Mouse (Mus musculus): Measurements from ENCODE around the gene Gm45618.

The Gm45618 gene

DNA sequence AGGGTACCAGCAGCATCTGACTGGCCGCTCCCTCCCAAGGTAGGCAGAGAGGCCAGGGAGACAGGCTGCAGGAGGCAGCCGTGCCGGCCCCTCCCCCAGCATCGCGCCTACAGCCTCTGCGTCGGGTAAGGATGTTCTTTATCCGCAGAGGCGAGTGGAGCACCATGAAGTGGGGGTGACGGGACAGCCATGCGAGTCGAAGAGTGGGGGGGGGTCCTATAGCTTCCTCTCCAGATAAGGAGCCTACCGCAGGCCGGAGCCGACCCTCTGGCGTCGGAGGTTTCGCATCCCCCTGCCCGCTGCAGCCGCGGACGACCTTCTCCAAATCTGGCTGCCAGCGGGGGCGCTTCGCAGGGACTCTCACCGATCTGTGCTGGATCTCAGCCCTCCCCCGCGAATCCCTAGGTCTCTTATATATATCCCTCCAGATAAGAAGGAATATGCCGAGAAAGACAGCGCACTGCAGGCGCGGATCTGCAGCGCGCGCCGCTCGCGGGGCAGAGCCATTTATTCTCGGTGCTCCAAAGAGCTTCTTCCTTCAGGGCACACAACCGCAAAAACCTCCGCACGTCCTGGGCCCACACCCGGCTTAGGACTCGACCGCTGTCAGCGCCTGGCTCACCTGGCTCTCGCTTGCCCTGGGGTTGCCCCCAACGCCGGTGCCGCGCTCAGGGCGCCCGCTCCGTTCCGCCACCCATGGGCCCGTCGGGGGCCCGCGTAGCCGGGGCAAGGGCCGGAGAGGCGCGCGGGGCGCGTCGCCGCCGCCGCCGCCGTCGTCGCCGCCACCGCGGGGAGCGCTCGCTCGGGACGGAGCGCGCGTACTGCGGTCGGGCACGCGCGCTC is 26.0 kb downstream of the Gm45618 start:
- DNase-seq (ENCODE audit: low read depth) = no peak

DNA sequence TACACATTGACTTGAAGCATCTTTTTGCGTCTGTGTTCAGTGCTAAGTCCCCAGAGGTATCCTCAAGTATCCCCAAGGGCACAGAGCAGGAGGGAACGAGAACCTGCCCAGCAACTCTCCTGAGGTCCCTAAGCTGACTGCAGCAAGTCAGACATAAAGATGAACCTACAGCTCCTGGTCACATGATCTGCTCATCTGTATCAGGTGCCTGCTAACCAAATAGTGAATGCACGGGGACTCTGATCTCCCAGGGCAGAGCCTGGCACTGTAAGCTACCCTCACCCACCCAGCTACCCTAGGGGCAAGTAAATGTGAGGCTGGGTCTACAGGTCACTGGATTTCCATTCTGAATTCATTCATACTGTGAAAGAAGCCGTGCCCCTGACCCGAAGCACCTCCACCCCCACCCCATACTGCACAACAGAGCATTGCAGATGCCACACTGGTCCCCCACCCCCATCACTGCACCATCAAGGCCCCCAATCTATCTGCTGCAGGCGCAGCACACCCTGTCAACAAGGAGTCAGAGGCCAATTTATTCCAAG is 26.8 kb downstream of the Gm45618 start:
- no peak for DNase-seq (ENCODE audit: low read depth)

DNA sequence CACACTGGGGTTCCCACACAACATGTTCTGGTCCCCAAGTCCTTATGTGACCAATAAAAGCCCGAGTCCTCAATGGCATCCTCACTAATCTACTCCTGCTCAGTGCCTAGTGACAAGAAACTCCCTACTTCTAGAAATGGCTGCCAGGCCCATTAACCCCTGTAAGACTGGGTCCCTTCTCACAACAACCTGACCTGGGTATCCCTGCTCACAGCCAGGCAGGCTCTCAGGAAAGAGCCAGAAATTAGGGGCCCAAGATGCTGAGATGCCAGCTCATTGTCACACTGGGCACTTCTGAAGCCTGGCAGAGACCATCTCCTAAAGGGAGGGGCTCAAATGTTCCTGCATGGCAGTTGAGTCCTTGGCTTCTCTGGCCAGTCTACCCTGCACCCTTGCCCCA is 27.5 kb downstream of the Gm45618 start:
- DNase-seq (ENCODE audit: low read depth) = no peak

DNA sequence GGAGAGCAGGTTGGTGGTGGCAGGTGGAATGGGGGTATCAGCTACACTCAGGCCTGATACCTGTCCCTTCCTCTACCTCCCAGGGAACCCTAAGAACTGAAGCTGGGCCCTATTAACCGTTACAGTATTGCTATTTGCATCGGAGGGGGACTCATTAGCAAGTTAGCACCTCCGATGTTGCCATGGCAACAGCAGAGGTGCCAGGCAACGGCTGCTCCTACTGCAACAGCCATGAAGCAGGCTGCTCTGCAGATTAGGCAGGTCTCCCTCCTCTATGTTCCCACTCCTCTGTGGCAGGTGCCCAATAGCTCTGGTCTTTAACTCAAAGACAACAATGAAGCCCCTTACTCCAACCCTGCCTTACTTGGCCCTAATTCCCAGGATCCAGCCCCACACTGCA is 28.7 kb downstream of the Gm45618 start:
- no peak for DNase-seq (ENCODE audit: low read depth)

DNA sequence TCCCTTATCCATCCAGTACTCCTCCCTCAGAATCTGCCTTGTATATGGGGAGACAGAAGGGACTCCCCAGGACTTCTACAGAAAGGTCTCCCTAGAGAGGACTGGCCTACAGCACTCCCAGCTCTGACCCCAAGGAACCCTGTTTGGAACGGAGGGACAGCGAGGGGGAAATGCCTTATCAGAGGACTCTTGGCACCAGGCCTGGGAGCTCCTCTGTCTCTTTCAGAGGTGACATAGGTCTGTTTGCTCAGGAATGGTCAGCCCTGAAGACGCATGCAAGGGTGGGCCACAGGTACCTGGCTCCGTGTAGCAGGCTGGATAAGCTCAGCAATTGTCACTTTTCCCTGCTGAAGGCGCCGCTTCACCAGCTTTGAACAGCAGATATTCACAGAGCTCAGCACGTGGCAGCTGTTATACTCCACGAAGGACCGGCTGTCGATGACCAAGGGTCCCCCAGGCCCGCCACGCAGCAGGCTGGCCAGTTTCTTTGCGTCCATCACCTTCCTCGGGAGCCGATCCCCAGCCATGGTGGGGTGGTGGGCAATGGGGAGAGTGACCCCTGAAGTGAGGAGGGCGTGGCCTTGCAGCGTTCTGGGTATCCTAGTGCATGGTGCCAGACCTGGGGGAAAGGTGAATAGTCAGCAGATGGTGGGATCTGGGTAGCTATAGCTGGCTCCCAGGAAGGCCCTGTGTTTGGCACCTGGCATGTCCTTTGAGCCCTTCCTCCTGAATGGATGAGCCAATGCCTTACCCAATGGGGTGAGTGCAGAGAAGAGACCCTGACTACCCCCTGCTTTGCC is 30.7 kb downstream of the Gm45618 start:
- no peak for DNase-seq (ENCODE audit: low read depth)

DNA sequence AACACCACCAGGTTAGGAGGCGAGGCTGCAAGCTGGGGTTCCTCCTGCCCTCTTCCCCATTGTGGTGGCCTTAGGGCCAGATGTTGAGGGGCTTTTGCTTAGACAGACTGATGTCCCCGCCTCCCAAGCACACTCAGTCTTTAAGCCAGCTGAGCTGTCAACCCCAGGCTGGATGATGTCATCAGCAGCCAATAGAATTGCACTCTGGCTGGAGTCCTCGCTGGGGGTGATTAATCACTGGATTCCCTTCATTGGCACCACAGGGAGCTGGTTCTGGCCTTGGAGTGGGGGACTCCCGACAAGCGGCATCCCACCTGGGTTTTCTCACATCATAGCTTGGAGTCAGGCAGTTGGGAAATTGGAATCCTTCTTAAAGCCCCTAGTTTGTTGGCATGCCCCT is 31.6 kb downstream of the Gm45618 start:
- DNase-seq (ENCODE audit: low read depth) = peak; percentile 21

DNA sequence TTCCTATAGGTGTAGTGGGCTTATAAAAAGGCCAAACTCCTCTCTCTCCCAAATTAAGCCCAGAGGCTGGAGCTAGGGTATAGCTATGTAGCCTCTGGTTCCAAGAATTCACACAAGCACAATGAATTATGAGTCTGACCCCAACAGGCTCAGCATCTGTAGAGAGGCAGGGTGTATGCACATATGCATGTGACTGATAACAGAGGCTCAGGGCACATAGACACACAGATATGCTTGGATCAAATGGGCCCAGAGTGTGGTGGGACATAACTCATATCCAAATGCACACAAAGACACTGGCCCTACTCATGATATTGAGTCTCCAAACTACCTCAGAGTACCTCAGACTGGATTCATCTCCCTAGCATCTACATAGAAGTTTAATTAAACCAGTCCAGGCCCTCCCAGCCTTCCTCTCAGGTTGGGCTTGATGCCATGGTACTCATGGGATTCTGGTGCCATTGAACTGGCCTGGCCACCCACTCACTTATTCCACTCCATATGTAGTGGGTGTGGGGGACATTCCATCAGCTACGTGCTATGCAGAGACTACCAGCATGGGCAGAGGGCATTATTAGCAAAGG is 33.4 kb downstream of the Gm45618 start:
- no peak for DNase-seq (ENCODE audit: low read depth)

DNA sequence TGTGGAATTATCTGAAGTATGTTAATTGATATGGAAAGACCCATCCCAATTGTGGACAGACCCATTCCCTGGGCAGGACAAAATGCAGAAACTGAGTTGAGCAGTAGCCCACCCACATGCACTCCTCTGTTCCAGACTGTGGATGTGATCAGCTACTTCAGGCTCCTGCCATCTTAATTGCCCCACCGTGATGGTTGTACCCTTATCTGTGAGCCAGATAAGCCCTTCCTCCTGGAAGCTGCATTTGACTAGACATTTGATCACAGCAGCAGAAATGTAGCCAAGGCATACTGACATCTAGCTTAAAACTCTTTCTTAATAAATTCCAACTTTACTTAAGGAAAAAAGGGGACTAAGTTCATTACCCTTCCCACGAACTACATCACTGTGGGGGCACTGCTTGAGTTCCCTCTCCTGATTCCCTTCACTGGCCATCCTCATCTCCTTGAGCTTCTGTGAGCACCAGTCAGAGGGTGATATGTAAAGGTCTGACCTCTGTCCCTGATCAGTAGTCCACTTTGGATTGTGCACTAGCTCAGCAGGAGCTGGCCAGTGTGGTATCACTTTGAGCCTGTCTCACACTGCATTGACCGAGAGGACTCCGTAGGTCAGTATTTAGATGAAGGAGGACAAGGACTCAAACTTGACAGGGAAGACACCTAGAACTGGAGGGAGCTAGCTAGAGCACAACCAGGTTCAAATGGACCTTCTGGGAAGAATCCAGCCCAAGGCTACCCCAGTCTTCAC is 34.2 kb downstream of the Gm45618 start:
- DNase-seq (ENCODE audit: low read depth) = no peak

DNA sequence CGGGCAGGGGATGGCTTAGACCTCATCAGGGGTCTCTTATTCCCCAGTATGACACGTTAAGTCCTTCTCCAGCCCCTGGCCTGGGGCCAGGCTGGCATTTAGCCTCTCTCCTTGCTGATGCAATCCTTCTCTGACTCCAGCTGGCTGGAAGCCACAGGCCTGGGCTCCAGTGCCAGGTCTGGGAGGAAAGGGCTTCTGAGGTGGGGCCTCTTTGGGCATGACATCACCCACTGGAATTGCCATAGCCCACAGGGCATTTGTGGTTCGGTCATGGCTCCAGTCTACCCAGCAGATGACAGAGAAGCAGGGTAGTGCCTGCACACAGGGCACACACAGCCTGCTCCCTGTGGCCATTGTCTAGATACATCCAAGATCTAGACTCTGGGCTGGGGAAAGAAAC is 35.7 kb downstream of the Gm45618 start:
- peak; percentile 22 for DNase-seq (ENCODE audit: low read depth)

DNA sequence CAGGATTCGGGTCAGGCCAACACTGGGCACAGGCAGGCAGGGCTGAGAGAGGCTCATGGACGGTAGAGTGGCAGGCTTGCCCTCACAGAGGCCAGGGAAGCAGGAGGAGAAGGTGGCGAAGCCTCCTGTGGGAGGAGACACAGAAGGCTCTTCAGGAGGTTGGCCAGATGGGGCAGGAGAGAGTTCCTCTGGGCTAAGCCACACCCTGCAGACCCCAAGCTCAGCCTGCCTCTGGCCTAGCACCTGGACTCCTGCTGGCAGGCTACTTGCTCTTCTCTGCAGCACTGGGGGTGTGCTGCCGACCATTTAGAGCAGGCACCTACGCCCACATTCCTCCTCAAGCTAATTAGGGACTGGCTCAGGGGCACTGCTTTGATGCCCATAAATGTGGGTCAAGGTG is 36.1 kb downstream of the Gm45618 start:
- DNase-seq (ENCODE audit: low read depth) = peak; percentile 7

DNA sequence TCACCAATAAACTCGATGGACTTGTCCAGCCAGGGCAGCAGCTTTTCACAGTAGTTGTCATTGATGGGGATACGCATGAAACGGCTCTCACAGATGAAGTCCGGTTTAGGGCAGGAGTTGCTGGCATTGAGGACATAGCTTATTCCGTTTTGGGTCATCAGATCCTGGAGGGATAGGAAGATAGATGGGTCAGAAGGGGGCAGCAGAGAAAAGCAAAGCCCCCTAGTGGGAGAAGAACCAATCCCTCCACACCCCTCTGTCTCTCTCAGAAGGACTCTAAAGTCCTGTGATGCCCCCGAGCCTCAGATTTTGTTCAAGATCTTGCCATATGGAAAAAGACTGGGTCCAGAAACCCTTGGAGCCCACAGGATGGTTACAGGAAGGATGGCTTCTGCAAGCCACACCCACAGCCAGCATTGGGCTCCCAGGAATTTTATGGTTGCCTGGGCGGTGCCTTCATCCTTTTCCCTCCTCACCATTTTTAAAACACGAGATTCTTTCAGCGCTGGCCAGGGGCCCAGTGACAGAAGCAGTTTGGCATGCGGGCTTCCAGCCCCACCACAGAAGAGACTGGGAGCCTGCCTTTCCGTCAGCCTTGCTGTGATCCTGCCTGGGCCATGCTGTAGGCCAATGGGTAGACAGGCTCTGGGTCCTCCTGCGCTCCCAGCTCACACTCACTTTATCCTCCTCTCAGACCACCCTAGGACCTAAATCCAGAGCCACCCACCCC is 36.8 kb downstream of the Gm45618 start:
- no peak for DNase-seq (ENCODE audit: low read depth)

DNA sequence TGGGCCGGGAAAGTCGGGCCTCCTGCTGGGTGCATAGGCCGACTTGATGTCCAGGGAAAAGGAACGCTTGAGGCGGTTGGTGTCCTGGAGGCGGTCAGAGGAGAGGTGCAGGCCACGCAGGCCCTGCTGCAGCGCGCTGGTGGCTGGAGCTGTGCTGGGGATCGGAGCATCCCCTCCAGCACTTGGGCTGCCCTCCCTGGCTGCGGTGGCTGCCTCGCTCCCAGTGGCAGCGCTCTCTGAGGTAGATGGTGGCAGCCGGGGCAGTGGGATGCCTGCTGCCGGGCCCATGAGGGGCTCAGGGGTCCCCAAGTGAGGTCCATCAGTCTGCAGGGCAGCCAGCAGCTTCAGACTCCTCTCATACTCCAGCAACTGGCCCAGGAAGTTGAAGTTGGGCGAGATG is 37.9 kb downstream of the Gm45618 start:
- no peak for DNase-seq (ENCODE audit: low read depth)

DNA sequence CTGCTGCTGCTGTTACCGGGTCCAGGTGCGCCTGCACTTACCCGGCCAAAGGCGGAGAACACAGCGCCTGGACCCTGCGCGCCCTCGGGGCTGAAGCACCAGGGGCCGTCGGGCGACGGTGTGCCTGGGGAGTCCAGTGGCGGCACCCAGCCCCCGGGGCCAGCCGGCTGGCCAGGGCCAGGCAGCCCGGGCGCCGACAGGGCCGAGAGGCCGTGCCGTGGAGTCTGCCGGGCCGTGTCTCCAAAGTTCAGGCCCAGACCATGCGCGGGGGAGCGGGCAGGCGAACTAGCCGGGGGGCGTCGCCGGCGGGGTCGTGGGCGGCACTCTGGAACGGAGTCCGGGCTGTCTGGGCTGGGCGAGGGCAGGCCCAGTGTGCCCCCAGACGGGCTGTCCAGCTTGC is 38.4 kb downstream of the Gm45618 start:
- no peak for DNase-seq (ENCODE audit: low read depth)

DNA sequence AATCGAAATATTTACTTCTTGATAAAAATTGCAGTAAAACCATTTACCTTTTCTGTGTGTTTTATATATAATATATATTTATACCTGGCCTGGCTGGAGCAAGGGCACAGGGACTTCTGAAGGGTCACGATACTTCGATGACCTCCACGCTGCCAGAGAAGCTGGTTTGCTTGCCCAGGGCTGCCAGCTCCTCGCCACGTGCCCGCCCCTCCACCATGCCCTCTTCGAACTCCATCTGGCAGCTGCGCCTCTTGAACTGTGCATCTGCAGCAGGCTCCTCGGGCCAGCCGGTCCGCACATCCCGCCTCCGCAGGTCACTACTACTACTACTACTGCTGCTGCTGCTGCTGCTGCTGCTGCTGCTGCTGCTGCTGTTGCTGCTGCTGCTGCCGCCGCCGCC is 38.8 kb downstream of the Gm45618 start:
- no peak for DNase-seq (ENCODE audit: low read depth)

DNA sequence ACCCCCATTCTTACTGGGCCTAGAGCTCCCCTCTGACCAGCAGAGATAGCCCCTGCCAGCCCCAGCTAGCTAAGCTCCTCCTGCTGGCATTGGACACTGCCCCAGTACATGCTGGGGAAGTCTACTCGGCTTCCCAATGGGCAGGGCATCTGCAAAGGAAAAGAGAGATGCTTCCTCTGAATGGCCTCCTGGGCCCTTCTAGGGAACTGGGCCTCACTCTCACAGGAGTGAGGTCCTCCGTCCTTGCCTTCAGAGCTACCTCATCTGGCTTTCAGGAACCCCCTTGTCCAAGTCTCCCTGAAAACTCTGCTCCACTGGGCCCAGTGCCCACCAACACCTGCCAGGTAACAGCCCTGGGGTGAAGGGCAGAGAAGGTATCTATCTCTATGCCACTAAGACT is 39.7 kb downstream of the Gm45618 start:
- no peak for DNase-seq (ENCODE audit: low read depth)

DNA sequence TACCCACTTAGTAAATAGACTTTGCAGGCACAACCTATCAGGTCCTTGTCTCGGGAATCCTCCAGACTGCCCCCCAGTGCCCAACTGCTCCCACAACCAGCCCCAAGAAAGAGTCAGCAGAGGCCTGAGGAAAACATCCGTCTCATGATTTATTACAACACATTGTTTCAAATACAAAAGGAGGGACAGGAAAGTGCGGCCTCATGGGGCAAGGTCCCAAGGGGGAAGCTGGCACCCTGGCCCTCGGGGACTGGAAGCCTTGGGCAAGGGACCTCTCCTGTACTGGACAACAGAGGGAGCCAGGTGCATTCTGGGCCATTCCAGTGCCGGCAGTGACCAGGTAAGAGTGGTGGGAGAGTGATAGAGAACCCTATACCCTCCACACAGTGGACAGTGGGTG is 41.2 kb downstream of the Gm45618 start:
- DNase-seq (ENCODE audit: low read depth) = no peak

DNA sequence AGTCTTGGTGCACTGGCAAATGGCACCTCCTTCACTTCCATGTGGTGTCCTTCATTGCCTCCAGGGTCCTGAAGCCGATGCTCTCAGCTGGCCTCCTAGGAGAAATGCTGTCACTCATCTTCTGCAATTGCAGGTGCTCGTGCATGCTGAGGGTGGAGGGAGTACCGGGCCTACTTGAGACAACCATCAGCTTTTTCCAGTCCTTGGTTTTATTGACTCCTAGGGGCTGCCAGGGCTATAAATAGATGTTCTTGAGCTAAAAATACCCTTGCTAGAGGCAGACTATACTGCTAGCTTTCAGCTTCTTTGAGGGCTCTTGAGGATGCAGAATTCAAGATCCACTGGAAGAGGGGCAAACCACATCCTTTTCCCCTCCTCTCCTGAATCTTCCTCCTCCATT is 43.4 kb downstream of the Gm45618 start:
- no peak for DNase-seq (ENCODE audit: low read depth)

DNA sequence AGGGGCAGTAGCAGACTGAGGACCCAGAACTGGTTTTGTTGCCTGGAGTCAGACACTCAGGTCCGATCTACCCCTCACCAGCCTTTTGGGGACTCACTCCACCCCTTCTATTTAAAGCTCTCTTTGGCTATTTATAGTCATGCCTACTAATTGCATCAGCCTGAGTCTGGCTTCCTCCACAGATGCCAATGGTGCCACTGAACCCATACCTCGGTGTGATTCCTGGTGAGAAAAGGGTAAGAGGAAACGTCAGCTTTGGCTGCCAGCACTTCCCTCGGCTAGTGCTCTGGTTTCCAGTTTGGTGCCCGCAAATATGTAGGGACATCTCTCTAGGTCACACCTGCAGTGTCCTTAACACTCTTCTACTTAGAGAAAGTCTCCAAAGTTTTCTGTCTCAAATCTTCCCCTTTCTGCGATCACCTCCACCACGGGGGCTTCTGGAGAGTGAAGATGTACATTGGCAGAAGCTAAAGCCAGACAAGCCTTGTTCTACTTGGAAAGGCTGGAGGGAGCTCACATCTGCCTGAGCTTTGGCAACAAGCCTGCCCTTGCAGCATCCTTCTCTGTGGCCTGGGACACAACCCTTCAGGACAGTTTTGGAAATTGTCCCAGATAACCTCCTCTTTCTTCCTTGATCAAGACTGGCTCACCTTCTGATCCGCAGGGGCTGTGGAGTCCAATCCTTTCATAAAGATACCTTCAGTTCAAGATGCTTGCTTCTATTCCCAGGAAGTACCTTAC is 46.2 kb downstream of the Gm45618 start:
- DNase-seq (ENCODE audit: low read depth) = no peak

DNA sequence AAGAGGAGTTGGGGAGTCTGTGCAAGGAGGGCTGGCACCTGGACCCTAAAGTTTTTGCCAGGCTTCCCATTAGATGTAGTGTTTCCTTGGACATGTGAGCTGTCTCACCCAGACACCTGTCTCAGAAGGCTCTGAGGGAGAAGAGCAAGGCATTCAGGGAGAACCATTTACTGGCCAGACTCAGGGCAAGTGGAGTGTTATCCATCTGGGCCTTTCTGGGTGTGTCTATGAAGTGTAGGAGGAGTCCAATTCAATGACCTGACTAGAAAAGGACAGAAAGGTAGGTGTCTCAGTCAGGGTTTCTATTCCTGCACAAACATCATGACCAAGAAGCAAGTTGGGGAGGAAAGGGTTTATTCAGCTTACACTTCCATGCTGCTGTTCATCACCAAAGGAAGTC is 48.8 kb downstream of the Gm45618 start:
- DNase-seq (ENCODE audit: low read depth) = no peak

DNA sequence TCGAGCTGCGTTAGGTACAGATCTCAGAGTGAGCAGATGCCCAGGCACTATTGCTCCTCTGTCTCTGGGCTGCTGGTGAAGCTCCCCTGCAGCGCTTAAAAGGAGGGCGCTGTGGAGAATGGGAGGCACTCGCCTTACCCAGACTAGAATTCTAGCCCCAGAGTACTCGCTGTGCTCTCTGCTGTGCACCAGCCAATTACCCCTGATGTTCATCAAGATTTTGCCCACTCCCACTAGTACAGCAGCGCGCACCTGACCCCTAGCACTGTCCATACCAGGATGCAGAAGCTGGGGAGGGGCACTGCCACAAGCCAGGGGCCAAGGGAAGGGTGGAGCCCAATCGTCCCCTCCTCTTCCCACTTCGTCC is 49.3 kb downstream of the Gm45618 start:
- peak; percentile 5 for DNase-seq (ENCODE audit: low read depth)
